Mouse (Mus musculus): ENCODE measurements around the gene Camkmt. TPM values are rescaled to one million over a fixed set of nuclear protein-coding genes. Genes with fewer than 3 reads are reported as not detected.
A peak's percentile ranks its signal among the peaks of the same experiment; 100 is the strongest.

Gene Camkmt
- polyA plus RNA-seq, 1 experiment from 2014 or later = 20.4 TPM

GRCm38 (mm10) chr17:85374100-85374833 lies 283.9 kb downstream of the Camkmt start:
- ATAC-seq (ENCODE audit: low FRiP score) = no peak
- Histone ChIP-seq H3K27me3 (ENCODE audit: control insufficient read depth, insufficient read depth, low read length) (no peaks in the 10 kb centered on the region), H3K4me3 (replicated peaks; ENCODE audit: low read length) (no peak overlapping the region), H3K36me3 (replicated peaks; ENCODE audit: control insufficient read depth, insufficient read depth) (no peaks in the 10 kb centered on the region), H3K9ac (no peak overlapping the region), H3K9me3 (ENCODE audit: control insufficient read depth, low read length) (no peaks in the 10 kb centered on the region), H3K4me2 (replicated peaks) (no peak overlapping the region), H3K27ac (no peak overlapping the region), H3K4me1 (replicated peaks; ENCODE audit: control insufficient read depth, insufficient read depth, low read length) (no peaks in the 10 kb centered on the region)
- 72% methylated on average over 19 of the region's 19 CpGs for WGBS
- no peak for DNase-seq (ENCODE audit: low spot score)

DNA sequence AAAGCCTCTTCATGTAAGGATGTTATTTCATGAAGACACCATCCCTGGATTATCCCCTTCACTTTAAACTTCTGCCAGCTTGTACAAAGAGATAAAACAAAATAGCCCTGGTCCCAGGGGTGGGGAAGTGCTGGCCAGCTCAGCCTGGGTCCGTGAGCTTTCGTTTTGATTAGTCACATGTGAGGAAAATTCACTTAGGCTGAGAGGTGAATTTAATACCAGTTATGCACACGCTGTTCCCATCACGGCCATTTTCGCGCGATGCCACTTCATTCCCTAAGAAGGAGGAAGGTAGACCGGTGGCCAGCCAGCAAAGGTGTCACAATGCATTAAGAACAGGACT lies 284.5 kb downstream of the Camkmt start:
- no peaks in the 10 kb centered on the region for H3K9me3 ChIP-seq (ENCODE audit: control insufficient read depth, low read length)
- H3K36me3 ChIP-seq (replicated peaks; ENCODE audit: control insufficient read depth, insufficient read depth) = no peaks in the 10 kb centered on the region
- WGBS = 63% methylated on average over 8 of the region's 8 CpGs
- no peak for ATAC-seq (ENCODE audit: low FRiP score)
- H3K27me3 ChIP-seq (ENCODE audit: control insufficient read depth, insufficient read depth, low read length) = no peaks in the 10 kb centered on the region
- no peak overlapping the region for H3K4me3 ChIP-seq (replicated peaks; ENCODE audit: low read length)
- H3K27ac ChIP-seq = no peak overlapping the region
- no peak overlapping the region for H3K4me2 ChIP-seq (replicated peaks)
- DNase-seq (ENCODE audit: low spot score) = no peak
- no peaks in the 10 kb centered on the region for H3K4me1 ChIP-seq (replicated peaks; ENCODE audit: control insufficient read depth, insufficient read depth, low read length)
- H3K9ac ChIP-seq = no peak overlapping the region

DNA sequence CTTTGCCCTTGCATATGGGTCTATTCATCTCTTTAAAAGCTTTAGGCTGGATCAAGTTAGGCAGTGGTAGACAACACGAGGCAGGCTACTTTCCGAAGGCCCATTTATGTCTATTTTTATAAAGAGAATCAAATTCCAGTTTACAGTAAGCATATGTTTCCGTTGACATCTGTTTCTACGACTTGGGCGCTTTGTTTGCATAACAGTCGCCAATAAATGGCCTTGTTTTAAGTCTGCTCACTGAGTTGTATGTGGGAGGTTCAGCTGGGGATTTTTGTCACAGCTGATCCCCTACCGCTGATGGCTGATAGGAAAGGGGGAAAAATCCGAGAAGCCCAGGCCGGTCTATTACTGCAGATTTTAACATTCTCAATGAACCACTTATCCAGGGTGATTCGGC lies 285.2 kb downstream of the Camkmt start:
- Histone ChIP-seq H3K9me3 (ENCODE audit: control insufficient read depth, low read length) (no peaks in the 10 kb centered on the region), H3K27ac (no peak overlapping the region), H3K4me1 (replicated peaks; ENCODE audit: control insufficient read depth, insufficient read depth, low read length) (no peaks in the 10 kb centered on the region), H3K36me3 (replicated peaks; ENCODE audit: control insufficient read depth, insufficient read depth) (no peaks in the 10 kb centered on the region), H3K4me2 (replicated peaks) (no peak overlapping the region), H3K27me3 (ENCODE audit: control insufficient read depth, insufficient read depth, low read length) (no peaks in the 10 kb centered on the region), H3K4me3 (replicated peaks; ENCODE audit: low read length) (no peak overlapping the region), H3K9ac (no peak overlapping the region)
- 55% methylated on average over 10 of the region's 10 CpGs for WGBS
- ATAC-seq (ENCODE audit: low FRiP score) (no peak), DNase-seq (ENCODE audit: low spot score) (no peak)

- Histone ChIP-seq H3K4me2 (replicated peaks) (no peak overlapping the region), H3K9me3 (ENCODE audit: control insufficient read depth, low read length) (no peaks in the 10 kb centered on the region), H3K27me3 (ENCODE audit: control insufficient read depth, insufficient read depth, low read length) (no peaks in the 10 kb centered on the region), H3K36me3 (replicated peaks; ENCODE audit: control insufficient read depth, insufficient read depth) (no peaks in the 10 kb centered on the region), H3K4me3 (replicated peaks; ENCODE audit: low read length) (no peak overlapping the region), H3K9ac (no peak overlapping the region), H3K4me1 (replicated peaks; ENCODE audit: control insufficient read depth, insufficient read depth, low read length) (no peaks in the 10 kb centered on the region), H3K27ac (no peak overlapping the region)
- no peak for DNase-seq (ENCODE audit: low spot score)
- WGBS = 81% methylated on average over 8 of the region's 8 CpGs
- ATAC-seq (ENCODE audit: low FRiP score) = no peak
These were observed 287.1 kb downstream of the Camkmt start for GRCm38 (mm10) chr17:85377496-85377895.

GRCm38 (mm10) chr17:85379101-85379500 lies 288.7 kb downstream of the Camkmt start:
- Histone ChIP-seq H3K4me1 (replicated peaks; ENCODE audit: control insufficient read depth, insufficient read depth, low read length) (no peaks in the 10 kb centered on the region), H3K9me3 (ENCODE audit: control insufficient read depth, low read length) (no peaks in the 10 kb centered on the region), H3K9ac (no peak overlapping the region), H3K27ac (no peak overlapping the region), H3K4me3 (replicated peaks; ENCODE audit: low read length) (no peak overlapping the region), H3K36me3 (replicated peaks; ENCODE audit: control insufficient read depth, insufficient read depth) (no peaks in the 10 kb centered on the region), H3K27me3 (ENCODE audit: control insufficient read depth, insufficient read depth, low read length) (no peaks in the 10 kb centered on the region), H3K4me2 (replicated peaks) (no peak overlapping the region)
- ATAC-seq (ENCODE audit: low FRiP score) (no peak), DNase-seq (ENCODE audit: low spot score) (no peak)
- WGBS = 98% methylated on average over 7 of the region's 7 CpGs

DNA sequence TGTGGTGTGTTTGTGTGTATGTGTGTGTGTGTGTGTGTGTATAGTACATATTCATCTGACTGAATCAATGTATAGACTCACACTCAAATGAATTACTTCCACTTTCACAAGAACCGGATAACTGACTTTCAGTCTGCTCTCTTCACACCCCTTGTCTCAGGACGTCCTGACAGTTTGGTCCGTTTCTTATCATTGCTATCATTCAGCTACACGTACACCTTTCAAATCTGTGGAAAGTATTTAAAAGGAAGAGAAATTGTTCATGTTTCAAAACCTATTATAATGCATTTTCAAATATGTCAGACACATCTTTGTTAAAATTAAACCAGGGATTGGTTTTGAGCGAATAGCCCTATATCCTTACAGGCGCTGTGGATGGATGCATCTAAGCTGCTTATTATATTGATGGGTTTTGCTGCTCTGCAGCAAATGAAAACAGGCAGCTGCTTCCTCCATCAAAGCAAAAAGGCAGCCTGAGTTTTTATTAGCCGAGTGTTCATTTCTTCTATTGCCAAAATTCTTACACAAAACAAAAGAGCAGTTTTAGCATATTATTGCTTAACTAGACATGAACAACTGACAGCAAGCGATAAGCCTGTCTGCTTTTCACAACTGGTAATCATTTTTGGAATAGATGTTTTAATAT lies 291.3 kb downstream of the Camkmt start:
- no peaks in the 10 kb centered on the region for H3K27me3 ChIP-seq (ENCODE audit: control insufficient read depth, insufficient read depth, low read length)
- no peak for DNase-seq (ENCODE audit: low spot score)
- no peaks in the 10 kb centered on the region for H3K4me1 ChIP-seq (replicated peaks; ENCODE audit: control insufficient read depth, insufficient read depth, low read length)
- H3K36me3 ChIP-seq (replicated peaks; ENCODE audit: control insufficient read depth, insufficient read depth) = no peaks in the 10 kb centered on the region
- no peak overlapping the region for H3K4me3 ChIP-seq (replicated peaks; ENCODE audit: low read length)
- no peak overlapping the region for H3K27ac ChIP-seq
- no peak overlapping the region for H3K9ac ChIP-seq
- H3K4me2 ChIP-seq (replicated peaks) = no peak overlapping the region
- 74% methylated on average over 8 of the region's 8 CpGs for WGBS
- H3K9me3 ChIP-seq (ENCODE audit: control insufficient read depth, low read length) = no peaks in the 10 kb centered on the region
- no peak for ATAC-seq (ENCODE audit: low FRiP score)

- no peak for ATAC-seq (ENCODE audit: low FRiP score)
- 69% methylated on average over 4 of the region's 4 CpGs for WGBS
- H3K4me3 ChIP-seq (replicated peaks; ENCODE audit: low read length) = no peak overlapping the region
- H3K4me2 ChIP-seq (replicated peaks) = no peak overlapping the region
- H3K27ac ChIP-seq = no peak overlapping the region
- no peak overlapping the region for H3K9ac ChIP-seq
- H3K9me3 ChIP-seq (ENCODE audit: control insufficient read depth, low read length) = no peaks in the 10 kb centered on the region
- H3K36me3 ChIP-seq (replicated peaks; ENCODE audit: control insufficient read depth, insufficient read depth) = no peaks in the 10 kb centered on the region
- H3K4me1 ChIP-seq (replicated peaks; ENCODE audit: control insufficient read depth, insufficient read depth, low read length) = no peaks in the 10 kb centered on the region
- H3K27me3 ChIP-seq (ENCODE audit: control insufficient read depth, insufficient read depth, low read length) = peaks cover 3% of the 10 kb centered on the region; the same call in 1 of the 2 replicates
- DNase-seq (ENCODE audit: low spot score) = no peak
These were observed 292.0 kb downstream of the Camkmt start for GRCm38 (mm10) chr17:85382344-85382743.

DNA sequence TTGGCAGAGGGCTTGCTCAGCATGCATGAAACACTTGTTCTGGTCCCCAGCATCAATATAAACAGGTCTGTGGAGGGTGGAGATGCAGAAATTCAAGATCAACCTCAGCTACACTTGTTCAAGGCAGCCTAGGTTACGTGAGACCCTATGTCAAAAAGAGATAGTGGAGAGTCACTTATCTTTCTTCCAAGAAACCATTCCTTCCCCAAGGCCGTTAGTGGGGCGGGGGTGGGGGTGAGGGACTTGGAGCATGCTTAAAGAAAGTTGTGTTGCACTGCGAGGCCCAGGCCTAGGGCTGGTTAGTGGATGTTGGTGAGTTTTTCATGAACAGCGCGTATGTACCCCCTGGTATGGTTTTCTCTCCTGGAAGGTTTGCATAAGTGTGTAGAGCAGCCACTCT lies 292.6 kb downstream of the Camkmt start:
- ATAC-seq (ENCODE audit: low FRiP score) (no peak), DNase-seq (ENCODE audit: low spot score) (no peak)
- Histone ChIP-seq H3K36me3 (replicated peaks; ENCODE audit: control insufficient read depth, insufficient read depth) (no peaks in the 10 kb centered on the region), H3K4me3 (replicated peaks; ENCODE audit: low read length) (no peak overlapping the region), H3K27ac (no peak overlapping the region), H3K4me2 (replicated peaks) (no peak overlapping the region), H3K27me3 (ENCODE audit: control insufficient read depth, insufficient read depth, low read length) (peaks cover 4% of the 10 kb centered on the region; the same call in 1 of the 2 replicates), H3K9me3 (ENCODE audit: control insufficient read depth, low read length) (no peaks in the 10 kb centered on the region), H3K9ac (no peak overlapping the region), H3K4me1 (replicated peaks; ENCODE audit: control insufficient read depth, insufficient read depth, low read length) (no peaks in the 10 kb centered on the region)
- 90% methylated on average over 6 of the region's 6 CpGs for WGBS

DNA sequence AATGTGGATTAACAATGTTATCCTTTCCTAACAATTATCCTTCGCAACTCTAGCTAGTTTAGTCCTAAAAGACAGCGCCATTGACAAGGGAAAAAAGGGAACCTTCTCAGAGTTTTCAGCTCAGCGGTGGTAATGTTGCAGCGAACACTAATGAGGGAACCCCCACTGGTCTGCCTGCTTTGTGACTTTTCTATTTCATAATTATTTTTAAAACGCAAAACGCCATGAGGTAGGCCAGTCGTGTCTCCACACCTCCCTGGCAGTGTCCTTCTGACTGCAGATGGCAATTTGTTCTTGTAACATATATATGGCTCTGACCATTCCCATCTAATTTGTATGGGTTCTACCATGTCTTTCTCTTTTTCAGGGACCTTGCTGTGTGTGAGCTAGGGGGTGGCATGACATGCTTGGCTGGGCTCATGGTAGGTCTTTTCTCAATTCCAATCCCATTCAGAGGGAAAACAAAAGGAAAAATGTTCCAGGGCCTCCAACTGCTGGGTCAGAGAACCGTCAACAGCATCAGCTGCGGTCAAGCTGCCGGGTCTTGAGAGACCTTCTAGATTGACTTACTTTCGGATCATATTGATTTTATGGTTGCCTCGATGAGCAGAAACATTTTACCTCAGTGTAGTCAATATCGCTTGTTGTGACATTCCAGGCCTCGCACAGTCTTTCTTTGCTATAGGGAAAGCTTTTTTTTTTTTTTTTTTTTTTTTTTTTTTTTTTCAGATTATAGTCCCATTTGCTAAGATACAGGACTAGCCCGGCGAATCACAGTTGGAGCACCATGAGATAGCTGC lies 302.9 kb downstream of the Camkmt start:
- Histone ChIP-seq H3K36me3 (replicated peaks; ENCODE audit: control insufficient read depth, insufficient read depth) (no peaks in the 10 kb centered on the region), H3K27me3 (ENCODE audit: control insufficient read depth, insufficient read depth, low read length) (peaks cover 16% of the 10 kb centered on the region), H3K4me1 (replicated peaks; ENCODE audit: control insufficient read depth, insufficient read depth, low read length) (peaks cover 37% of the 10 kb centered on the region), H3K27ac (peak overlapping the region; percentile 51; the same call in 1 of the 2 replicates), H3K9ac (no peak overlapping the region; the same call in 1 of the 2 replicates), H3K9me3 (ENCODE audit: control insufficient read depth, low read length) (no peaks in the 10 kb centered on the region), H3K4me3 (replicated peaks; ENCODE audit: low read length) (no peak overlapping the region), H3K4me2 (replicated peaks) (peak overlapping the region; percentile 44; the same call in 1 of the 2 replicates)
- DNase-seq (ENCODE audit: low spot score) (peak; percentile 24), ATAC-seq (ENCODE audit: low FRiP score) (0 out of 2 replicates have a peak, but pooled peaks have one; percentile 40)
- 16% methylated on average over 16 of the region's 16 CpGs for WGBS
